Mouse (Mus musculus): ENCODE results near the gene H2al1a. TPM values are rescaled to one million over a fixed set of nuclear protein-coding genes. Genes with fewer than 3 reads are reported as not detected.
A peak's percentile ranks its signal among the peaks of the same experiment; 100 is the strongest.
"Not testable (repeated sequence)": the region's sequence is repeated elsewhere in the genome, so short reads cannot be mapped to it uniquely, and the experiment has no call there.

H2al1a gene
- not detected in 2 replicates for polyA plus RNA-seq (2016; fragmentation: Nextera tagmentation; extraction: Ambion mirVana)

- not testable (repeated sequence) for H3K4me3 ChIP-seq; H3K27ac ChIP-seq; H3K27me3 ChIP-seq (ENCODE audit: insufficient read depth, poor library complexity, severe bottlenecking); H3K36me3 ChIP-seq; H3K9me3 ChIP-seq; H3K4me1 ChIP-seq (replicated peaks); DNase-seq (ENCODE audit: low spot score)
- no CpG with 5 or more reads among the region's 3 CpGs for WGBS
These were observed at the start of gene H2al1a for GRCm38 (mm10) chrX:11298957-11299356. Gene H2al1a (plus strand): TSS chrX:11299257.

- Histone ChIP-seq H3K9me3 (no peaks in the 10 kb centered on the region), H3K4me1 (replicated peaks) (peaks cover 13% of the 10 kb centered on the region), H3K27ac (no peak overlapping the region), H3K27me3 (ENCODE audit: insufficient read depth, poor library complexity, severe bottlenecking) (peaks cover 41% of the 10 kb centered on the region), H3K36me3 (no peaks in the 10 kb centered on the region), H3K4me3 (no peak overlapping the region)
- WGBS = 34% methylated on average over 12 of the region's 12 CpGs
- peak; percentile 5 for DNase-seq (ENCODE audit: low spot score)
These were observed 48.9 kb upstream of the H2al1a start for GRCm38 (mm10) chrX:11250155-11250554.

GRCm38 (mm10) chrX:11254062-11254461, 45.0 kb upstream of the H2al1a start:
- no peak overlapping the region for H3K4me3 ChIP-seq
- H3K9me3 ChIP-seq = no peaks in the 10 kb centered on the region
- DNase-seq (ENCODE audit: low spot score) = no peak
- peaks cover 16% of the 10 kb centered on the region for H3K4me1 ChIP-seq (replicated peaks)
- WGBS = 75% methylated on average over 5 of the region's 5 CpGs
- no peak overlapping the region for H3K27ac ChIP-seq
- no peaks in the 10 kb centered on the region for H3K36me3 ChIP-seq
- H3K27me3 ChIP-seq (ENCODE audit: insufficient read depth, poor library complexity, severe bottlenecking) = peaks cover 73% of the 10 kb centered on the region

GRCm38 (mm10) chrX:11254521-11255207, 44.4 kb upstream of the H2al1a start:
- WGBS = 60% methylated on average over 11 of the region's 11 CpGs
- Histone ChIP-seq H3K36me3 (no peaks in the 10 kb centered on the region), H3K4me3 (no peak overlapping the region), H3K27ac (no peak overlapping the region), H3K9me3 (no peaks in the 10 kb centered on the region), H3K27me3 (ENCODE audit: insufficient read depth, poor library complexity, severe bottlenecking) (peaks cover 75% of the 10 kb centered on the region), H3K4me1 (replicated peaks) (peaks cover 16% of the 10 kb centered on the region)
- DNase-seq (ENCODE audit: low spot score) = no peak

- no peak overlapping the region for H3K4me3 ChIP-seq
- no peaks in the 10 kb centered on the region for H3K9me3 ChIP-seq
- H3K36me3 ChIP-seq = no peaks in the 10 kb centered on the region
- WGBS = 69% methylated on average over 8 of the region's 8 CpGs
- H3K27ac ChIP-seq = no peak overlapping the region
- peaks cover 7% of the 10 kb centered on the region; the same call in 1 of the 2 replicates for H3K4me1 ChIP-seq (replicated peaks)
- H3K27me3 ChIP-seq (ENCODE audit: insufficient read depth, poor library complexity, severe bottlenecking) = peaks cover 68% of the 10 kb centered on the region
- no peak for DNase-seq (ENCODE audit: low spot score)
These were observed 43.3 kb upstream of the H2al1a start for GRCm38 (mm10) chrX:11255564-11256360.

GRCm38 (mm10) chrX:11264918-11265317, 34.1 kb upstream of the H2al1a start:
- Histone ChIP-seq H3K4me3 (no peak overlapping the region), H3K27ac (no peak overlapping the region), H3K4me1 (replicated peaks) (no peaks in the 10 kb centered on the region), H3K27me3 (ENCODE audit: insufficient read depth, poor library complexity, severe bottlenecking) (peaks cover 44% of the 10 kb centered on the region), H3K9me3 (no peaks in the 10 kb centered on the region), H3K36me3 (no peaks in the 10 kb centered on the region)
- whole genome bisulfite sequencing = 78% methylated on average over 8 of the region's 8 CpGs
- DNase-seq (ENCODE audit: low spot score) = no peak

GRCm38 (mm10) chrX:11267791-11268190, 31.3 kb upstream of the H2al1a start:
- Histone ChIP-seq H3K4me3 (no peak overlapping the region), H3K27me3 (ENCODE audit: insufficient read depth, poor library complexity, severe bottlenecking) (peaks cover 49% of the 10 kb centered on the region), H3K36me3 (no peaks in the 10 kb centered on the region), H3K27ac (no peak overlapping the region), H3K9me3 (no peaks in the 10 kb centered on the region), H3K4me1 (replicated peaks) (no peaks in the 10 kb centered on the region)
- 75% methylated on average over 7 of the region's 7 CpGs for WGBS
- DNase-seq (ENCODE audit: low spot score) = no peak

GRCm38 (mm10) chrX:11269074-11269473, 30.0 kb upstream of the H2al1a start:
- no peaks in the 10 kb centered on the region for H3K36me3 ChIP-seq
- 87% methylated on average over 3 of the region's 3 CpGs for WGBS
- no peak for DNase-seq (ENCODE audit: low spot score)
- H3K27ac ChIP-seq = no peak overlapping the region
- peaks cover 57% of the 10 kb centered on the region for H3K27me3 ChIP-seq (ENCODE audit: insufficient read depth, poor library complexity, severe bottlenecking)
- no peaks in the 10 kb centered on the region for H3K9me3 ChIP-seq
- H3K4me3 ChIP-seq = no peak overlapping the region
- no peaks in the 10 kb centered on the region for H3K4me1 ChIP-seq (replicated peaks)

- H3K4me3 ChIP-seq = no peak overlapping the region
- no peak for DNase-seq (ENCODE audit: low spot score)
- H3K4me1 ChIP-seq (replicated peaks) = no peaks in the 10 kb centered on the region
- no peak overlapping the region for H3K27ac ChIP-seq
- no peaks in the 10 kb centered on the region for H3K36me3 ChIP-seq
- no peaks in the 10 kb centered on the region for H3K9me3 ChIP-seq
- peaks cover 45% of the 10 kb centered on the region for H3K27me3 ChIP-seq (ENCODE audit: insufficient read depth, poor library complexity, severe bottlenecking)
- WGBS = 87% methylated on average over 3 of the region's 3 CpGs
These were observed 25.9 kb upstream of the H2al1a start for GRCm38 (mm10) chrX:11273190-11273589.

GRCm38 (mm10) chrX:11277083-11277482, 22.0 kb upstream of the H2al1a start:
- Histone ChIP-seq H3K27me3 (ENCODE audit: insufficient read depth, poor library complexity, severe bottlenecking) (peaks cover 37% of the 10 kb centered on the region), H3K27ac (no peak overlapping the region), H3K4me3 (no peak overlapping the region), H3K4me1 (replicated peaks) (no peaks in the 10 kb centered on the region), H3K9me3 (no peaks in the 10 kb centered on the region), H3K36me3 (no peaks in the 10 kb centered on the region)
- WGBS = 86% methylated on average over 6 of the region's 6 CpGs
- DNase-seq (ENCODE audit: low spot score) = no peak

GRCm38 (mm10) chrX:11280741-11281140, 18.3 kb upstream of the H2al1a start:
- Histone ChIP-seq H3K36me3 (no peaks in the 10 kb centered on the region), H3K4me3 (no peak overlapping the region), H3K4me1 (replicated peaks) (no peaks in the 10 kb centered on the region), H3K9me3 (peaks cover 4% of the 10 kb centered on the region; the same call in 1 of the 2 replicates), H3K27me3 (ENCODE audit: insufficient read depth, poor library complexity, severe bottlenecking) (peaks cover 26% of the 10 kb centered on the region), H3K27ac (no peak overlapping the region)
- DNase-seq (ENCODE audit: low spot score) = no peak
- WGBS = 80% methylated on average over 2 of the region's 2 CpGs

GRCm38 (mm10) chrX:11288306-11288882, 10.7 kb upstream of the H2al1a start:
- DNase-seq (ENCODE audit: low spot score) = no peak
- H3K27me3 ChIP-seq (ENCODE audit: insufficient read depth, poor library complexity, severe bottlenecking) = peaks cover 45% of the 10 kb centered on the region
- no peaks in the 10 kb centered on the region for H3K36me3 ChIP-seq
- no peak overlapping the region for H3K4me3 ChIP-seq
- H3K27ac ChIP-seq = no peak overlapping the region
- WGBS = 86% methylated on average over 14 of the region's 14 CpGs
- no peaks in the 10 kb centered on the region for H3K4me1 ChIP-seq (replicated peaks)
- no peaks in the 10 kb centered on the region for H3K9me3 ChIP-seq

- peaks cover 45% of the 10 kb centered on the region for H3K27me3 ChIP-seq (ENCODE audit: insufficient read depth, poor library complexity, severe bottlenecking)
- 63% methylated on average over 4 of the region's 4 CpGs for WGBS
- H3K4me3 ChIP-seq = no peak overlapping the region
- DNase-seq (ENCODE audit: low spot score) = no peak
- H3K27ac ChIP-seq = no peak overlapping the region
- no peaks in the 10 kb centered on the region for H3K36me3 ChIP-seq
- H3K4me1 ChIP-seq (replicated peaks) = no peaks in the 10 kb centered on the region
- H3K9me3 ChIP-seq = no peaks in the 10 kb centered on the region
These were observed 9.8 kb upstream of the H2al1a start for GRCm38 (mm10) chrX:11289244-11289643.
